Mouse (Mus musculus) thymus, postnatal 0 days (tissue): ENCODE results near the gene Stx4a. TPM values are rescaled to one million over a fixed set of nuclear protein-coding genes. Genes with fewer than 3 reads are reported as not detected.

Source experiments
- DNase-seq: peaks from one replicate; pipeline ENCODE4 v3.0.0-alpha.2; 2015; ENCODE audit warnings: low spot score
- polyA plus RNA-seq: library from polyadenylated mRNA; unstranded; fragments of >200 nt; fragmentation: Nextera tagmentation; extraction: Ambion mirVana; gene quantifications from 2 replicates; pipeline ENCODE4 v1.2.1, GENCODE M21; 2015

Gene Stx4a
- polyA plus RNA-seq, 1 experiment from 2014 or later, result 50.5 TPM

- peak; percentile 57 for DNase-seq
Measured at GRCm38 (mm10) chr7:127898179-127898956, 74.3 kb downstream of the Stx4a start.

Other genes with a start within 250 kb of the Stx4a start
- gene Ccdc189, start 235.7 kb upstream of the Stx4a start, polyA plus RNA-seq, result 2.8 and 3.5 TPM in 2 replicates
- gene Rnf40, start 235.5 kb upstream of the Stx4a start, polyA plus RNA-seq, result 42.5 and 44.3 TPM in 2 replicates
- 6.6 and 7.0 TPM in 2 replicates for gene Zfp629, start 208.5 kb upstream of the Stx4a start, polyA plus RNA-seq
- 98.1 and 112 TPM in 2 replicates for gene Bcl7c, start 115.4 kb upstream of the Stx4a start, polyA plus RNA-seq
- 13.1 and 13.5 TPM in 2 replicates for gene Ctf1, start 111.6 kb upstream of the Stx4a start, polyA plus RNA-seq
- gene Ctf2, start 92.1 kb upstream of the Stx4a start, polyA plus RNA-seq, result 0.06 TPM in 1 of 2 replicates, not detected in the other
- gene Fbxl19, start 79.8 kb upstream of the Stx4a start, polyA plus RNA-seq, result 1.6 and 1.7 TPM in 2 replicates
- gene Orai3, start 54.5 kb upstream of the Stx4a start, polyA plus RNA-seq, result 16.1 TPM in 2 replicates
- gene Setd1a, start 47.6 kb upstream of the Stx4a start, polyA plus RNA-seq, result 18.2 and 21.1 TPM in 2 replicates
- gene Gm49388, start 38.7 kb upstream of the Stx4a start, polyA plus RNA-seq, result not detected in 2 replicates
- 8.7 and 10.4 TPM in 2 replicates for gene Hsd3b7, start 23.7 kb upstream of the Stx4a start, polyA plus RNA-seq
- gene Stx1b, start 255 bp downstream of the Stx4a start, polyA plus RNA-seq, result 0.19 and 0.49 TPM in 2 replicates
- gene Zfp646, start 51.9 kb downstream of the Stx4a start, polyA plus RNA-seq, result 12.9 and 13.8 TPM in 2 replicates
- gene Zfp668, start 52.5 kb downstream of the Stx4a start, polyA plus RNA-seq, result 22.0 and 26.2 TPM in 2 replicates
- 0.39 and 0.57 TPM in 2 replicates for gene Prss53, start 66.7 kb downstream of the Stx4a start, polyA plus RNA-seq
- not detected in 2 replicates for gene Gm21974, start 71.2 kb downstream of the Stx4a start, polyA plus RNA-seq
- gene Vkorc1, start 71.3 kb downstream of the Stx4a start, polyA plus RNA-seq, result 47.0 and 54.5 TPM in 2 replicates
- gene Bckdk, start 79.8 kb downstream of the Stx4a start, polyA plus RNA-seq, result 80.5 and 87.0 TPM in 2 replicates
- gene Kat8, start 88.2 kb downstream of the Stx4a start, polyA plus RNA-seq, result 40.7 and 43.0 TPM in 2 replicates
- gene Prss8, start 105.8 kb downstream of the Stx4a start, polyA plus RNA-seq, result 2.9 and 3.3 TPM in 2 replicates
- gene Prss36, start 122.4 kb downstream of the Stx4a start, polyA plus RNA-seq, result 7.8 and 11.1 TPM in 2 replicates
- 178 and 286 TPM in 2 replicates for gene Fus, start 143.2 kb downstream of the Stx4a start, polyA plus RNA-seq
- gene Pycard, start 169.6 kb downstream of the Stx4a start, polyA plus RNA-seq, result 372 and 387 TPM in 2 replicates
- not detected in 2 replicates for gene Trim72, start 179.7 kb downstream of the Stx4a start, polyA plus RNA-seq
- gene Itgam, start 238.3 kb downstream of the Stx4a start, polyA plus RNA-seq, result 1.2 and 1.4 TPM in 2 replicates
- gene Gm49368, start 238.4 kb downstream of the Stx4a start, polyA plus RNA-seq, result not detected in 2 replicates